Mouse (Mus musculus) hindbrain, embryonic 11.5 days (tissue): ENCODE data around the gene Apba3. TPM values are rescaled to one million over a fixed set of nuclear protein-coding genes. Genes with fewer than 3 reads are reported as not detected.

ENCODE experiments used
- ATAC-seq: fragments of 200-750 bp; cut with Nextera tagmentation; 2 replicates; pipeline ENCODE4 v1.8.0; 2017; ENCODE audit warnings: mild to moderate bottlenecking, moderate TSS enrichment, moderate library complexity; ENCODE audit not compliant: low FRiP score
- DNase-seq: peaks from one replicate; pipeline ENCODE4 v3.0.0-alpha.2; 2015; ENCODE audit warnings: low spot score
- H3K27ac ChIP-seq: fragments of 300-500 bp; sonication (generic); 2 replicates; pipeline ENCODE4 v1.5.1; 2014; ENCODE audit warnings: mild to moderate bottlenecking, low read depth, low read length
- H3K27me3 ChIP-seq: fragments of 300-500 bp; sonication (generic); 2 replicates; pipeline ENCODE4 v1.6.1; 2014; ENCODE audit warnings: mild to moderate bottlenecking, low read length, moderate library complexity, mixed read lengths; ENCODE audit not compliant: control insufficient read depth, insufficient read depth
- H3K36me3 ChIP-seq: fragments of 300-500 bp; sonication (generic); 2 replicates; pipeline ENCODE4 v1.6.1; 2014; ENCODE audit warnings: mild to moderate bottlenecking, low read length, moderate library complexity, mixed read lengths; ENCODE audit not compliant: control insufficient read depth, insufficient read depth
- H3K4me1 ChIP-seq: fragments of 300-500 bp; sonication (generic); replicated peaks from 2 replicates; pipeline ENCODE4 v1.6.1; 2014; ENCODE audit warnings: low read length, mixed read lengths; ENCODE audit not compliant: control insufficient read depth, insufficient read depth
- H3K4me2 ChIP-seq: fragments of 300-500 bp; sonication (generic); replicated peaks from 2 replicates; pipeline ENCODE4 v1.6.1; 2014; ENCODE audit warnings: mild to moderate bottlenecking, low read depth, low read length
- H3K4me3 ChIP-seq: fragments of 300-500 bp; sonication (generic); 2 replicates; pipeline ENCODE4 v1.5.1; 2014; ENCODE audit warnings: low read depth, low read length
- H3K9ac ChIP-seq: fragments of 300-500 bp; sonication (generic); 2 replicates; pipeline ENCODE4 v1.6.1; 2014; ENCODE audit warnings: low read depth, low read length
- H3K9me3 ChIP-seq: fragments of 300-500 bp; sonication (generic); 2 replicates; pipeline ENCODE4 v1.6.1; 2016; ENCODE audit warnings: low read length; ENCODE audit not compliant: control insufficient read depth
- WGBS: fragments of 180-500 bp; shearing (Covaris S2); extraction: QIAGEN DNeasy Blood & Tissue Kit; methylation state at CpG from one replicate; pipeline ENCODE4 v1.1.7; 2014; 5-methylcytosine and 5-hydroxymethylcytosine counted together
- polyA plus RNA-seq: library from polyadenylated mRNA; unstranded; fragments of >200 nt; fragmentation: Nextera tagmentation; extraction: Ambion mirVana; gene quantifications from 2 replicates; pipeline ENCODE4 v1.2.1, GENCODE M21; 2014

Gene Apba3
- polyA plus RNA-seq, 1 experiment from 2014 or later, result 32.1 TPM

DNA sequence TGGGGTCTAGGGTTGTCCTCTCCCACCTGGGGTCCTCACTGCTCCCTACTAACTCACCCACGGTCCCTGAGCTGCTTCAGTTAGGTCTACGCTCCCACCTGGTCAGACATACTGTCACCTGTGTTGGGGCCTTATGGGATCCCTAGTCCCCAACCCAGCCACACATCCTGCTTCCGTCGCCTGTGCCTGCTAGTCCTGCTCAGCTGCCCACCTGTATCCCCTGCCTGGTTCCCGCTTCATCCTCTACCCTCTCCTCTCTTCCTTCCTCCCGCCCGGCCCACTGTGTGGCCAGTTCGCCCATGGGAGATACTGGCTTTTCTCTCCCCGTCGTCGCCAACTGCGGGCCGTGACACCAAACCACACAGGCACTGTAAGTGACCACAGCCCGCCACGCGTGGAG lies 48.8 kb downstream of the Apba3 start:
- no peak for ATAC-seq
- no peaks in the 10 kb centered on the region for H3K27me3 ChIP-seq
- H3K36me3 ChIP-seq, result peaks cover 18% of the 10 kb centered on the region
- H3K4me1 ChIP-seq, result peaks cover 10% of the 10 kb centered on the region
- no peak for DNase-seq
- H3K9me3 ChIP-seq, result no peaks in the 10 kb centered on the region
- WGBS, result 96% methylated on average over 16 of the region's 16 CpGs
- no peak overlapping the region for H3K27ac ChIP-seq
- no peak overlapping the region for H3K9ac ChIP-seq
- no peak overlapping the region for H3K4me2 ChIP-seq
- H3K4me3 ChIP-seq, result no peak overlapping the region; the same call in 1 of the 2 replicates

DNA sequence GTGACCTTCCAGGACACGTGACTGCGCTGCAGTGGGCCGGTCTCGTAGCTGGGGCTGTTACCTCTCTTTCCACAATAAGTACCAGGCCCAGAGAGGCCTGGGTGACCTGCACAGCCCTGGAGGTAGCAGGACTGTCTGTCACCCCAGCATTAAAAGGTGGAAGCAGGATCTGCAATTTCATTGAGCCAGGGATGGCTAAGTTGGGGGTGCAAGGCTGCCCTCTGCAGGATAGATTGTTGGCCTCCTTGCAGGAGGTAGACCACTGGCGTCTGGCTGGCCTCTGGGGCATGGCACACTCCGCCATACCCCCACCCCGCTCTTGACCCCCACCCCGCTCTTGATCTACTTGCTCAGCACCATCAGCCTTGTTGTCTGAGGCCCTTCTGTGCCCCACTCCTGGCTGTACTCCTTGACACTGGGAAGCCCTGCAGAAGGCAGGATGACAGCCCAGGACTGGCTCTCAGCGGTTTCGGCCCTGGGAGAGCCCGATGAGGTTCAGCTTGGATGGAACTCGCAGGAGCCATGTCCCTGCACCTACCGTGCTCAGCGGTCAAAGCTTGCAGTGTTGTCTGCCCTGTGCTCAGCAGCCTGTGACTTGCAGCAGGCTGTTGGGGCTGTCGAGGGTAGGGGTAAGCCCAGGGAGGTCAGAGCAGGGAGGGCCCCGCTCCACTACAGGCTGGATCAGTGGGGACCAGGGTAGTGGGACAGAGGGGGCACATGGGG lies 49.7 kb downstream of the Apba3 start:
- H3K36me3 ChIP-seq, result peaks cover 11% of the 10 kb centered on the region

DNA sequence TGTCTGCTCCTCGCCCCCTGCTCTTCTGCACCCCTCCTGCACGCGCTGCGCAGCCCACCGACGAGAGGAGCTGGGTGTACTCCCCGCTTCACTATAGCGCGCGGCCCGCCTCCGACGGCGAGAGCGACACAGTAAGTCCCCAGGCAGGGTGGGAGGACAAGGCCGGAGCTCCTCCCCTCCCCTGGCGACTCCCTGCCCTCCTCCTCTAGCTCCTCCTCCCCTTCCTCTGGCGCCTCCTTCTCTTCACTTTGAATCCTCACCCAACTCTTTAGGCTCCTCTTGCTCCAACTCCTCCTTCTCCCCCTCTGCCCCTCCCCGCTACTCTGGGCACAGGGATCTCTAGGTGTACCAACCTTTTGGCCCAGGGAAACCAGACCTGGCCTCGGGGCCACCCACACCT lies 50.5 kb downstream of the Apba3 start:
- Histone ChIP-seq H3K9ac (no peak overlapping the region; the same call in 1 of the 2 replicates), H3K27ac (no peak overlapping the region), H3K36me3 (peaks cover 7% of the 10 kb centered on the region; the same call in 1 of the 2 replicates), H3K4me3 (no peak overlapping the region), H3K9me3 (no peaks in the 10 kb centered on the region), H3K4me2 (peak overlapping the region; percentile 25; the same call in 1 of the 2 replicates), H3K4me1 (peaks cover 14% of the 10 kb centered on the region), H3K27me3 (no peaks in the 10 kb centered on the region)
- DNase-seq (no peak), ATAC-seq (no peak)
- 11% methylated on average over 19 of the region's 20 CpGs for WGBS

More for the DNA sequence above, 49.7 kb downstream of the Apba3 start:
- Histone ChIP-seq H3K27ac (no peak overlapping the region), H3K4me2 (peak overlapping the region; percentile 25; the same call in 1 of the 2 replicates), H3K9ac (peak overlapping the region; percentile 19; the same call in 1 of the 2 replicates), H3K9me3 (no peaks in the 10 kb centered on the region), H3K27me3 (no peaks in the 10 kb centered on the region), H3K4me1 (peaks cover 10% of the 10 kb centered on the region), H3K4me3 (no peak overlapping the region)
- no peak for ATAC-seq
- no peak for DNase-seq
- 47% methylated on average over 15 of the region's 16 CpGs for WGBS

DNA sequence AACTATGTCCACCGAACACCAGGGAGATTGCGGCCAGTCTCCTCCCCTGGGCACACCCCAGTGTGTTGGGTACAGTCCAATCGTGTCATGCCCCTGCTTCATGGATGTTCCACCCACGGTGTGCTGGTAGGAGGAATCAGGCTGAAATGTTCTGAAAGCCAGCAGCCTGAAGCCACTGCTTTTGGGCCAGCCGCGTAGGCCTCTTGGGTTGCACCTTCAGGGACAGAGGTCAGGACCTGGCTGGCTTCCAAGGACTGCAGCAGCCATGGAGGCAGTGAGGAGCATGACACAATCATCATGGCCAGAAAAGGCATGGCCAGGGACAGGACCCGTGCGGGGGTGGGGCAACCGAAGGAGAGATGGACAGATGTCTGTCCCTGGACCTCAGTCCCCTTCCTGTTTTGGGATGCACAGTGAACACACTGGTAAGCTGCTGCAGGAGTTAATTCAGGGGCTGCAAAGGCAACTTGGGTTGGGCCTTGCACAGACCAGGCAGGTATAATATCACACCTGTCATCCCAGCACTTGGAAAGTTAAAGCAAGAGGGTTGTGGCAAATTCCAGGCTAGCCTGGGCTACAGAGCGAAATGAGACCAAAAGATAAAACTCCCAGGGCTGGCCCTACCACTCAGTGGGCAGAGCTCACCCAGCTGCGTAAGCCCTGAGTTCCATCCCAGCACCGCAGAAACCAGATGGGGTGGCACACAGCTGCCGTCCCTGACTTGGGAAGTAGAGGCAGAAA lies 52.0 kb downstream of the Apba3 start:
- Histone ChIP-seq H3K9me3 (no peaks in the 10 kb centered on the region), H3K27me3 (no peaks in the 10 kb centered on the region), H3K4me3 (no peak overlapping the region), H3K27ac (no peak overlapping the region), H3K36me3 (peaks cover 6% of the 10 kb centered on the region; the same call in 1 of the 2 replicates), H3K4me1 (peaks cover 15% of the 10 kb centered on the region), H3K4me2 (no peak overlapping the region; the same call in 1 of the 2 replicates), H3K9ac (no peak overlapping the region)
- DNase-seq, result no peak
- ATAC-seq, result no peak
- 92% methylated on average over 13 of the region's 13 CpGs for WGBS

DNA sequence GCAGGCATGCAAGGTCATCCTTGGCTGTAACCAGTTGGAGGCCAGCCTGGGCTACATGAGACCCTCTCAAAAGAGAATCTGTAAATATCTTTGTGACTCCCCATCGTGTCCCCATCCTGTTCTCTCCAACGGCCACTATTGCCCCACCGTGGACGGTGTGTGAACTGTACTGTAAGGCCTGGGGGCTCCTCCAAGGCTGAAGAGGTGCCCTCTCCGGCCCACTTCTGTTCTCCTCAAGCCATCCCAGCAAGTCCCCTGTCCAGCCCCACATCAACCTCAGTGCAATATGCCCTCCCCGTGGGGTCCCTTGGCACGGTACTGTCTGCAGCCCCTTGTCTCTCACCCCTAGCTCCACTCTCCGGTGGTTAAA lies 52.6 kb downstream of the Apba3 start:
- DNase-seq, result no peak

DNA sequence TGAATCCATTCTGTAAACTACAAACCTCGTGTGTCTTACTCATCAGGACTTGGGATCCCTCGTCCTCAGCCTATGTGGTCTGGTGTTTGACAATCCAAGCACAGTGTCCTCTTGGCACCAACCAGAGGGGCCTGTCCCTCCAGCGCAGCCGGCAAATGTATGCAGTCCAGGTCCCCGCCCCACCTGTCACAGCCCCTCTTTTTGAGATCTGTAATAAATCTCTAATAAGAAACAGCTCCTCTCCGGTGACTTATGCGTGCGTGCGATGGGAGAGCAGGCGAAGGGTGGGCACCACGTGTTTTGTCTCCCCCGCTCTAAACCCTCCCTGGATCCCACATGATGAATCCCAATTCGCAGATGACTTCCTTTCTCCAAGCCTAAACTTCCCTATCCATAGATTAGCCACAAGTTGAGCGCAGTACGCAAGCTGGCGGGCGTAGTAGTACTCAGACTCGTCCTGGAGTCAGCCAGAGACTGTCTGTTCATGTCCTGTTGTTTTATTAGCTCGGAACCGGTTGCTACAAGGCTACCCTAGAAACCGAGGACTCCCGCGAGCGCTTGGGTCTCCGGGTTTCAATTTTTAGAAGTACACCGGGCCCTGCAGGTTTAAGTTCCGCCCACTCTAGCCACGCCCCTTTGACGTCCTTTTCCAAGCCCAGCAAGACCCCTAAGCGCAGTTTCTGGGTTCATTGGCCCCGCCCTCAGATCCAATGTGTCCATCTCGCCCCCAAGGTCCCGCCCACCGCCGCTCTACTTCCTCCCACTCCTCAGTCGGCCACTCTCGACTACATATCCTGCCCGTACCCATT lies 53.2 kb downstream of the Apba3 start:
- H3K27me3 ChIP-seq, result no peaks in the 10 kb centered on the region
- H3K9me3 ChIP-seq, result no peaks in the 10 kb centered on the region
- H3K27ac ChIP-seq, result peak overlapping the region; percentile 80
- 2% methylated on average over 38 of the region's 38 CpGs for WGBS
- H3K4me3 ChIP-seq, result peak overlapping the region; percentile 99
- H3K4me1 ChIP-seq, result peaks cover 15% of the 10 kb centered on the region
- DNase-seq (peak; percentile 98), ATAC-seq (peak; percentile 3)
- H3K9ac ChIP-seq, result peak overlapping the region; percentile 54
- H3K4me2 ChIP-seq, result peak overlapping the region; percentile 78
- peaks cover 11% of the 10 kb centered on the region for H3K36me3 ChIP-seq

More for the DNA sequence above, 52.6 kb downstream of the Apba3 start:
- peaks cover 9% of the 10 kb centered on the region for H3K36me3 ChIP-seq
- peak overlapping the region; percentile 54 for H3K9ac ChIP-seq
- peak overlapping the region; percentile 78 for H3K4me2 ChIP-seq
- no peaks in the 10 kb centered on the region for H3K9me3 ChIP-seq
- H3K4me1 ChIP-seq, result peaks cover 15% of the 10 kb centered on the region
- no peak for ATAC-seq
- H3K4me3 ChIP-seq, result peak overlapping the region; percentile 99; the same call in 1 of the 2 replicates
- peak overlapping the region; percentile 80; the same call in 1 of the 2 replicates for H3K27ac ChIP-seq
- no peaks in the 10 kb centered on the region for H3K27me3 ChIP-seq
- WGBS, result 53% methylated on average over 8 of the region's 8 CpGs

DNA sequence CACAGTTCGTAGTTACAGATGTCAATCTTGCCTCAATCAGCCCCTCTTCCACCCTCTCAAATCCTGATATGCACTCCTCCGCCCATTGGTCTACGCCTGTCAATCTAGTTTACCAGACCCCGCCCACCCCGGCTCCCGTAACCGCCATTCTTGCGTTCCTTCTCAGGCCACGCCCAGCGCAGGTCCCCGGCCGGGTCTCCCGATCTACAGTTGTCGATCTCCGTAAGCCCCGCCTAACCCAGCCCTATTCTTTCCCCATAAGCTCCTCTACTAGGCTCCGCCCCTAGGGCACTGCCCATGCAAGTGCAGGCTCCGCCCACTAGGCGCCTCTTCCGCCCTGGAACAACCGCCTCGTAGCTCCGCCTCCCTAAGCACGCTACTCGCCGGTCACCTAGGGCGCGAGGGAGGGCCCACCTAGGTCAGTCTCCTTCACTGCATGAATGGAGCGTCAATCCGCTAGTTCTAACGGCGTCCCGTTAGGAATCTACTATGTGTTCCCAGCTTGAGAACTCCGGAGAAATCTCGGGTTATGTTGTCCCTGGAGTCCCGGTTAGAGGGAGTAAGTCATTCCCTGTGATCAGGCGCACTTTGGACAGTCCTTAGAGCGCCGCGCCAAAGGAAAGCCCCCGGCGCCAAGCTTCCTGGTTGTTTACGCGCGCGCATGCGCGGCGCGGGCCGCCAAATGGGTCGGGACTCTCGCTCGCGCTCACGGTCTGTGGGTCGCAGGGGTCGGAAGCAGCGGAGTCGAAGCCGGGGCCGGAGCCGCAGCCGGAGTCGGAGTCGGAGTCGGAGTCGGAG lies 54.0 kb downstream of the Apba3 start, which contains the start of gene Cactin:
Gene Cactin (plus strand): TSS at position 554 of the 798 bp plus-strand sequence.
- peak within 1 kb of the TSS; percentile 90 for H3K9ac ChIP-seq
- peak within 1 kb of the TSS; percentile 80 for H3K27ac ChIP-seq
- DNase-seq (peak; percentile 100), ATAC-seq (peak; percentile 94)
- H3K4me1 ChIP-seq, result peaks cover 15% of the 10 kb centered on the region
- H3K36me3 ChIP-seq, result peaks cover 16% of the 10 kb centered on the region
- WGBS, result under 1% methylated on average over 68 of the region's 68 CpGs
- no peaks in the 10 kb centered on the region for H3K27me3 ChIP-seq
- peak within 1 kb of the TSS; percentile 78 for H3K4me2 ChIP-seq
- H3K9me3 ChIP-seq, result no peaks in the 10 kb centered on the region
- peak within 1 kb of the TSS; percentile 99 for H3K4me3 ChIP-seq
